Mouse (Mus musculus) liver, embryonic 12.5 days (tissue): Measurements from ENCODE around the gene Lrpap1. TPM values are rescaled to one million over a fixed set of nuclear protein-coding genes. Genes with fewer than 3 reads are reported as not detected.

ENCODE experiments used
- ATAC-seq: fragments of 200-750 bp; cut with Nextera tagmentation; 2 replicates; pipeline ENCODE4 v1.8.0; 2017; ENCODE audit warnings: moderate number of reproducible peaks, mild to moderate bottlenecking, moderate library complexity
- H3K27ac ChIP-seq: fragments of 300-500 bp; sonication (generic); 2 replicates; pipeline ENCODE4 v1.5.1; 2016; ENCODE audit warnings: mild to moderate bottlenecking
- H3K27me3 ChIP-seq: fragments of 300-500 bp; sonication (generic); replicated peaks from 2 replicates; pipeline ENCODE4 v1.6.1; 2016; ENCODE audit warnings: mild to moderate bottlenecking, moderate library complexity
- H3K36me3 ChIP-seq: fragments of 300-500 bp; sonication (generic); 2 replicates; pipeline ENCODE4 v1.6.1; 2016; ENCODE audit warnings: mild to moderate bottlenecking, moderate library complexity
- H3K4me1 ChIP-seq: fragments of 300-500 bp; sonication (generic); 2 replicates; pipeline ENCODE4 v1.6.1; 2016
- H3K4me2 ChIP-seq: fragments of 300-500 bp; sonication (generic); 2 replicates; pipeline ENCODE4 v1.6.1; 2016; ENCODE audit warnings: mild to moderate bottlenecking, moderate library complexity
- H3K4me3 ChIP-seq: fragments of 300-500 bp; sonication (generic); 2 replicates; pipeline ENCODE4 v1.5.1; 2016; ENCODE audit warnings: mild to moderate bottlenecking, moderate library complexity
- H3K9ac ChIP-seq: fragments of 300-500 bp; sonication (generic); 2 replicates; pipeline ENCODE4 v1.6.1; 2016; ENCODE audit warnings: mild to moderate bottlenecking, moderate library complexity
- H3K9me3 ChIP-seq: fragments of 300-500 bp; sonication (generic); replicated peaks from 2 replicates; pipeline ENCODE4 v1.6.1; 2016; ENCODE audit warnings: mild to moderate bottlenecking, moderate library complexity
- WGBS: fragments of 180-500 bp; shearing (Covaris S2); methylation state at CpG from one replicate; pipeline ENCODE4 v1.1.7; 2016; ENCODE audit not compliant: insufficient replicate concordance; 5-methylcytosine and 5-hydroxymethylcytosine counted together
- polyA plus RNA-seq: library from polyadenylated mRNA; unstranded; fragments of >200 nt; fragmentation: Nextera tagmentation; extraction: Ambion mirVana; gene quantifications from 2 replicates; pipeline ENCODE4 v1.2.1, GENCODE M21; 2016

Lrpap1 gene
- polyA plus RNA-seq, result 77.1 and 78.4 TPM in 2 replicates

DNA sequence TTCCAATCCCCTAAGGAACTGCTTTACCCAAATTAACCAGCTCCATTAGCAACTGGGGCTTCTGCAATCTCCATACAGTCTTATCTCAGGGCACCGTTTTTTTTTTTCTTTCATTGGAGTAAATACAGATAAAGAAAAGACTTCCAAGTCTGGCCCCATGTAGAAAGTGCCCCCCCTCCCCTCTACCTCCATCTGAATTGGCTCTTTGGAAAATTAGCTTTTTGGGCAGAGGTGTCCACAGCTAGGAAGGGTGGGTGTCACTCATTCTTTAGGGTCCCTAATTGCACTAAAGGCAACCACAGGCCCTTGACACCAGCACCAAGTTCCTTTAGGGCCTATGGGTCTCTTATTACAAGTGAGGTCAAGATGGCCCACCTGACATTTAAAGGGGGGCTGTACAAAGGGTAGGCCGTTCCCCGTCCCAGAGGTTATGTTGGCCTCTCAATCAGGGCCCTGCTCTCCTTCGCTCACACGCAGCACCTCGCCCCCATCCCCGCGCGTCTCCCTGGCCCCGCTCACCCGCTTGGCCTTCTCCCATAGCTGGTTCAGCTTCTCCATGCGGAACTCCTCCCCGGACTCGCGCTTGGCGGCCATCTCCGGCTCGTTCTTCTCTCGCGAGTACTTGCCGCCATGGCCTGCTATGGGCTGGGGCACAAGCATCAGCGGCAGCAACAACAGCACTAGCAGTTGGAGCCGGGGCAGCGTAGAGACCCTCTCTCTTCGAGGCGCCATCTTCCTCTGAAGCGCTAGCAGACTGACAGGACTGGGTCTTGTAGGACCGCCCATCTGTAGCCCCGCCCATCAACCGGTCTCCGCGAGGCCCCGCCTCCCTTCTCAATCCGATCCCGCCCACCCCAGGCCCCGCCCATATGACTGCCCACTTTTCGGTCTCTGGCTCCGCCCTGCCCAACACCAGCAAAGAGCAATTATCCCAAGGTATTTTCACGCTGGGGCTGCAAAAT lies at the start of gene Lrpap1:
Lrpap1 (minus strand) TSS at position 807 of the 962 bp plus-strand sequence.
- WGBS, result 1% methylated on average over 37 of the region's 39 CpGs
- peak within 1 kb of the TSS; percentile 82 for H3K4me2 ChIP-seq
- H3K9ac ChIP-seq, result peak within 1 kb of the TSS; percentile 85
- peak; percentile 87 for ATAC-seq
- peaks cover 11% of the 10 kb centered on the region for H3K27me3 ChIP-seq
- peak within 1 kb of the TSS; percentile 83 for H3K4me3 ChIP-seq
- peak within 1 kb of the TSS; percentile 72 for H3K27ac ChIP-seq
- peaks cover 27% of the 10 kb centered on the region for H3K36me3 ChIP-seq
- H3K4me1 ChIP-seq, result peaks cover 36% of the 10 kb centered on the region
- H3K9me3 ChIP-seq, result no peaks in the 10 kb centered on the region

DNA sequence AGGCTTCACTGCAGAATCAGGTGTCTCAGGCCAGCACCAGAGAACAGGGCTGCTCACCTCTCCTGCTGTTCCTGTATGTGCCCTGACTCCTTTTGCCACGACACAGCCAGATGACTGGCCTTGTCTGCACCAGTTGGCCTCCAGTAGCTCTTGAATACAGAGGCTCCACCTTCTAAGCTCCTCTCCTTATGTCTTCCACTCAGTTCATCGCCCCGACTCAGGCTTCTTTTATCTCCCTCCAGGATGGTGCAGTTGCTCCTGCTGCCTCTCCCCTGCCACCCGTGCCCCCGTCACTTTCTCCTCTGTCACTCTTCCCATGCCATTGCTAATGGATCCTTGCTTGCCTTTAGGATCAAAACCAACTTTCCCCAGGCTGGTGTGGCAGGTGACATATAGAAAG lies 44.4 kb upstream of the Lrpap1 start:
- H3K36me3 ChIP-seq, result no peaks in the 10 kb centered on the region
- peaks cover 64% of the 10 kb centered on the region for H3K4me1 ChIP-seq
- no peak overlapping the region for H3K9ac ChIP-seq
- H3K4me3 ChIP-seq, result no peak overlapping the region
- H3K27me3 ChIP-seq, result peaks cover 1% of the 10 kb centered on the region; the same call in 1 of the 2 replicates
- H3K27ac ChIP-seq, result no peak overlapping the region
- peak overlapping the region; percentile 6; the same call in 1 of the 2 replicates for H3K4me2 ChIP-seq
- peaks cover 5% of the 10 kb centered on the region; the same call in 1 of the 2 replicates for H3K9me3 ChIP-seq
- 50% methylated on average over 5 of the region's 5 CpGs for WGBS
- ATAC-seq, result peak; percentile 54; the same call in 1 of the 2 replicates

DNA sequence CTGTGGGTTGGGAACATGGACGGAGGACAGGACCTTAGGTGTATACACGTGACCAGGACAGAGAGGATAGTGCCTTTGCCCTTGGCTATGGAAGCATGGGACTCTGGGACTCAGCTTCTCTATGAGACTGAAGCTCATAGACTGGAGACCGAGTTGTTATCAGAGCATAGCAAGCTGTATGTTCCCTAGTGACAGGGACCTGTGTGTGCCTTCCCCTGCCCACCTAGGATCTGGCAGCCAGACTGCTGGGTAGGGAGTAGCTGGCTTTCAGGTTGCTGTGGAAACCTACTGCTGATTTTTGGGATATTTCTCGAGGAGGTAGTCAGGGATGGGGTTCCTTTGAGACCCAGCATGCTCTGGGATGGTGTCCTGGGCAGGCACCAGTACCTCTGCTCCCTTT lies 44.0 kb upstream of the Lrpap1 start:
- Histone ChIP-seq H3K9me3 (peaks cover 5% of the 10 kb centered on the region; the same call in 1 of the 2 replicates), H3K9ac (no peak overlapping the region), H3K36me3 (no peaks in the 10 kb centered on the region), H3K4me1 (peaks cover 66% of the 10 kb centered on the region), H3K4me3 (no peak overlapping the region), H3K27me3 (no peaks in the 10 kb centered on the region; the same call in 1 of the 2 replicates), H3K4me2 (0 out of 2 replicates have a peak overlapping the region, but pooled peaks have one; percentile 6), H3K27ac (no peak overlapping the region)
- WGBS, result 41% methylated on average over 4 of the region's 4 CpGs
- ATAC-seq, result peak; percentile 66; the same call in 1 of the 2 replicates

DNA sequence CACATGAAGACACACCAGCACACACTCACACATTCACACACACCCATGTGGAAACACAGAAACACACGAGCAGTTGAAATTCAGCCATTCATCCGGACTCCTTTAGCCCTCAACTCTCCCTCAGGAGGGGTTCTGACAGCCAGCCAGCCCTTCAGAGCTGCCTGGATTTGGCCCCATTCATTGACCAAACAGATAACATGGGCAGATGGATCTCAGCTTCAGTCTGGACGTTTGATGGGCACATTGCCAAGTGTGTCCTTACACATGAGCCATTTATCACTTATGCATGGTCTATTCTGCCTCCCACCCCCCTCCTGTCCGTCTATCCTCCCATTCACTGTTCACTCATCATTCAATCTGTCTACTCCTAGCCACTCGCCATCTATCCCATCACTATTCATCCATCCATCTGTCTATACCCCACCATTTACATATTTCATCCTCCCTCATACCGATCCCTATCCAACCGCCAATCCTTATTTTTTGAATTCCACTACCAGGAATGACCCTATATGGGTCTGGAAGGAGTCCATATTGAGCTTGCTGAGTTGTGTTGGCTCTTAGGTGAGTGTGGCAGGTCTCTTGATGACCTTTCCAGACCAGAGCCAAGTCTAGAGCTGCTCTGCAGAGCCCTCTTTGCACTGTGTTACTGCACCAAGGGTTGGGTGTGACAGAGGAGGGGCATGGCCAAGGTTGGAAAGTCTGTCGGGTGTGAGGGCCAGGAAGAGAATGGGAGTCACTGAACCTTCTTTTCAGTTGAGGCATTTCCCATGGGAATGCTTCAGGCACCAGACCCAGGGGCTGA lies 42.6 kb upstream of the Lrpap1 start:
- Histone ChIP-seq H3K36me3 (no peaks in the 10 kb centered on the region), H3K27me3 (peaks cover 6% of the 10 kb centered on the region; the same call in 1 of the 2 replicates), H3K9me3 (peaks cover 5% of the 10 kb centered on the region; the same call in 1 of the 2 replicates), H3K4me2 (no peak overlapping the region), H3K4me3 (no peak overlapping the region), H3K4me1 (peaks cover 57% of the 10 kb centered on the region), H3K9ac (no peak overlapping the region), H3K27ac (no peak overlapping the region)
- no peak for ATAC-seq
- 57% methylated on average over 8 of the region's 8 CpGs for WGBS

DNA sequence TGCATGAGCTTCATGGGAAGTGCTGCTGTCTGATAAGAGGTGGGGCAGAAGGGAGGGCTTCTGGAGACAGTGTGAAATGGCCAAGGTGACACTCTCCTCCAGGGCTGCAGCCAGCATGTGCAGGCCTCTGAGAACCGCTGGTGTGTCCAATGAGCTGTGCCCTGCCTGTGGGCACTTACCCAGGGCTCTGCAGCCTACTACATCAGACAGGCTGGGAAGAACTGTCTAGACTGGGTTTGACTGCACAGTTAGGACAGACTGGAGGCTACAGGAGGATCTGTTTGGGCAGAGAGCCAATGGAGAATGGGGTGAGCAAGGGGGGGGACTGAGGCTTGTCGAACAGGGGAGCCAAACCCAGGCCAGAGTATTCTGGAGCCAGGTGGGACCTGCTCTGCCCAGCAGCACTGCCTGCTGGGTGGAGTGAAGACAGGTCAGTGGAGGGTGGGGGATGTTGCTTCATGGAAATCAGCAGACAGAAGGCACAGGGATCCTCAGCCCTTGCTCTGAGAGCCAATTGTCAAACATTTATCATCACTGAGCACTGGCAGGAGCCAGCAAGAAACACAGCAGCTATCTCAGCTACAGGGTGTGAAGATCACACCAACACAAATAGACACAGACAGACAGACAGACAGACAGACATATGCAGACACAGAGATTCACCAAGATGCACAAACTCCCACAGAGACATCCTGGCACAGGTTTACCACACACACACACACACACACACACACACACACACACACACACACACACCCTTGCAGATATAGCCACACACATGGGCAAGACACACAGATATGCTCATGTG lies 41.8 kb upstream of the Lrpap1 start:
- 23% methylated on average over 2 of the region's 2 CpGs for WGBS
- peak; percentile 48 for ATAC-seq
- Histone ChIP-seq H3K4me3 (no peak overlapping the region), H3K27me3 (peaks cover 9% of the 10 kb centered on the region; the same call in 1 of the 2 replicates), H3K27ac (peak overlapping the region; percentile 49; the same call in 1 of the 2 replicates), H3K4me2 (no peak overlapping the region; the same call in 1 of the 2 replicates), H3K9me3 (peaks cover 5% of the 10 kb centered on the region; the same call in 1 of the 2 replicates), H3K36me3 (no peaks in the 10 kb centered on the region), H3K4me1 (peaks cover 49% of the 10 kb centered on the region), H3K9ac (peak overlapping the region; percentile 15; the same call in 1 of the 2 replicates)

DNA sequence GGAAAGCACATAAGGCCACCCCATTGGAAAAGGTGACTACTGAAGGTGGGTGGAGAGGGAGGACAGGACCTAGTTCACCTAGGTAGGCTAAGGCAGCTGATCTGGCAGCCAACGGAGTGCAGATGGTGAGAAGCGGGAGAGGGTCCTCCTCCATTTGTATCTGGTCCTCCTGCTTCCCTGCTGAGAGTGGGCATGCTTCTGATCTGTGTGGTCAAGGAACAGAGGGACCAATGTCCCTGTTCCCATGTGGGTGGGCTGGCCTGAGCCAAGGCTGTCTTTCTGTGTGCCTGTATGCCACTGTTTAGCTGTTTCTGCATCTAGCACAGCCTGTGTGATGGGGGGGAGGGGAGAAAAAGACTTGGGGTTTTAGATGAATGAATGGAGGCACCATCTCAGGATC lies 41.2 kb upstream of the Lrpap1 start:
- peaks cover 43% of the 10 kb centered on the region for H3K4me1 ChIP-seq

DNA sequence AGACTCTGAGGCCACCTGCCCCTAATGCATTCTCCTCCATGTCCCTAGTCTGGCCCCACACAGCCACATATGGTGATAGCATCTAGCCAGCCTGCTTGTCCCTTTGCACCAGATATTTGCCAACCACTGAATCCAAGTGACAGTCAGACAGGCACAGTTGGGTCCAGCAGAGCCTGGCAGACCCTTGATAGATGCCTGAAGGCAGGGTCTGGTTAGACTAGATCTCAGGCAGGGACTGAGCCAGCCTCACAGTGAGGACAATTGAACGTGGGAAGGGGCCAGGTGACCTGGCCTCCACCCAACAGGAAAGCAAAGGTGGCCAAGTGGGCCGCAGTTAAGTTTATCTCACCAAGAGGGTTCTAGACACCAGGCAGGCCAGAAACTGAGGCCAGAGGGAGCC lies 39.1 kb upstream of the Lrpap1 start:
- 52% methylated on average over 2 of the region's 2 CpGs for WGBS
- peaks cover 36% of the 10 kb centered on the region for H3K4me1 ChIP-seq
- no peak for ATAC-seq

More for the DNA sequence above, 41.2 kb upstream of the Lrpap1 start:
- Histone ChIP-seq H3K4me2 (no peak overlapping the region), H3K4me3 (no peak overlapping the region), H3K27ac (no peak overlapping the region), H3K36me3 (no peaks in the 10 kb centered on the region), H3K9ac (no peak overlapping the region), H3K9me3 (peaks cover 5% of the 10 kb centered on the region; the same call in 1 of the 2 replicates), H3K27me3 (peaks cover 15% of the 10 kb centered on the region; the same call in 1 of the 2 replicates)
- ATAC-seq, result no peak; the same call in 1 of the 2 replicates
- WGBS, result 67% methylated on average over 2 of the region's 2 CpGs

DNA sequence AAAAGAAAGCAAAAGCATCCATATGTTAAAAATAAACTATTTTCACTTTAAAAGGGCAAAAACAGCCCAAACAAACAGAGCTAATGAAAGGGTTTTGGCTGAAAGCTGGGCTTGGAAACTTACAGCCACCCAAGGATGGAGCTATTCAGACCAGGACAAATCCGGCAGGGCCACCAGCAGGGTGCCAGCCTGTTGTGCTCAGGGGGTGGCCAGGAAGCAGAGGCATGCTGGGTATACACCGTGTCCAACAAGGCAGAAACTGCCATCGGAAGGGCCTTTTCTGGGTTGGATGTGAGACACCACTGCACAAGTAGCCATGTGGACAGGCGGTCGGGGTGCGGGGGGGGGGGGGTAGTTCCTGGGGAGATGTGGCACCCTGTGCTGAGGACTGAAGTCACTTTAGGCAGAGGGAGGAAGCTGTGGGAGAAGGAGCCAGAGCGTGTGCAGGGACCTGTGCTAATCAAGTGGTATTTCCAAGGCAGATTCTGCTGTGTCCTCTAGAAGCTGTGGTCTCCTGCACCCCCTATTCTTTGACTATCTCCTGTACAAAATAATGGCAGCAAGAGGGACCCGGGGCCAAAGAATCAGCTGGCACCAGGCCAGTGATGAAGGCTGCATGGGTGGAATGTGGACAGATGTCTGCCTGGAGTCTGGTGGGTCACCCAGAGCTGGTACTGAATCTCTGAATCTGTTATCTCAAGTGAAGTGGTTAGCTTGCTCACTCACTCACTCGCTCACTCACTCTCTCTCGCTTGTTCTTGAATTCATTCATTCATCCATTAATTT lies 38.1 kb upstream of the Lrpap1 start:
- no peak overlapping the region for H3K9ac ChIP-seq

More for the DNA sequence above, 39.1 kb upstream of the Lrpap1 start:
- H3K36me3 ChIP-seq, result no peaks in the 10 kb centered on the region
- no peak overlapping the region for H3K4me2 ChIP-seq
- H3K27ac ChIP-seq, result no peak overlapping the region
- peaks cover 35% of the 10 kb centered on the region; the same call in 1 of the 2 replicates for H3K27me3 ChIP-seq
- no peaks in the 10 kb centered on the region for H3K9me3 ChIP-seq
- no peak overlapping the region for H3K4me3 ChIP-seq
- no peak overlapping the region for H3K9ac ChIP-seq

DNA sequence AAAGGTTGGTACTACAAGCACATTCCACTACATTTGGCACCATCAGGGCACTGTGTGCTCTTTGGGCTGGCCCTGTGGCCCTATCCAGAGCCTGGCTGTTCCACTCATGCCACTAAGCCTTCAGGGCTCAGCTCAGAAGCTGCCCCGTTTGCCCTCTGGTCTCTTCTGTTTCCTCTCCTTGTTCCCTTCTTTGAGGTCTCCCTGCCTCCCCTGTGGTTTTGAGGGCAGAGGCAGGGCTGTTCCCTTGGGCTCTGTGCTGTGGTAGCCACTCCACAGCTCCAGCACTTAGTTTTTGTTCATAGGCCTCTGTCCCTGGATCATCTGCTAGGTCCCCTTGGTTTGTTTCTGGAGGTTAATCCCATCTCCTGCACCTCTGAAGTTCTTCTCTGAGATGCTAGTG lies 37.3 kb upstream of the Lrpap1 start:
- no peaks in the 10 kb centered on the region for H3K9me3 ChIP-seq
- no peak overlapping the region for H3K9ac ChIP-seq
- no peaks in the 10 kb centered on the region for H3K36me3 ChIP-seq
- no peak overlapping the region for H3K27ac ChIP-seq
- peaks cover 27% of the 10 kb centered on the region for H3K4me1 ChIP-seq
- H3K27me3 ChIP-seq, result peaks cover 37% of the 10 kb centered on the region; the same call in 1 of the 2 replicates
- 18% methylated on average over 1 of the region's 1 CpGs for WGBS
- H3K4me2 ChIP-seq, result no peak overlapping the region
- no peak overlapping the region for H3K4me3 ChIP-seq
- no peak for ATAC-seq

More for the DNA sequence above, 38.1 kb upstream of the Lrpap1 start:
- ATAC-seq, result no peak
- peaks cover 28% of the 10 kb centered on the region for H3K4me1 ChIP-seq
- H3K36me3 ChIP-seq, result no peaks in the 10 kb centered on the region
- no peaks in the 10 kb centered on the region for H3K9me3 ChIP-seq
- 58% methylated on average over 10 of the region's 10 CpGs for WGBS
- no peak overlapping the region for H3K4me3 ChIP-seq
- H3K27ac ChIP-seq, result no peak overlapping the region
- H3K4me2 ChIP-seq, result no peak overlapping the region
- H3K27me3 ChIP-seq, result peaks cover 37% of the 10 kb centered on the region; the same call in 1 of the 2 replicates

DNA sequence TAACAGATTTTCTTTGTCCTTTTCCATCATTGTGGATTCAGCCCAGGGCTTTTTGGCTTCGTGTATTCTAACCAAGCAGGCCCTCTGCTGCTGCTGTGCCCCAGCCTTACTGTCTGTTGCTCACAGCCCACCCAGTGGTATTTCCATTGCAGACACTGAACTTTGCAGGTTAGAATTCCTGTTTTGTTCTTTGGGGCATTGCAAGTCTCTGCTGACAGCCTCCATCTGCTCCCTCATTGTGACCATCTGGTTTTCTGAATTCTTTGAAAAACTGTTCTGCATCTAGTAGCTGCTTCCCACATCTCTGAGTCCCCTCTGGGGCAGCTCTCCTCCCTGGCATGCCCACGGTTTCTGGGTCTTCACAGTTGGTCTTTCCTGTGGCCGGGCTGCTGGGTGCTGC lies 35.8 kb upstream of the Lrpap1 start:
- no peak overlapping the region for H3K9ac ChIP-seq
- no peak overlapping the region for H3K4me3 ChIP-seq

More for the DNA sequence above, 35.8 kb upstream of the Lrpap1 start:
- Histone ChIP-seq H3K4me1 (peaks cover 12% of the 10 kb centered on the region), H3K27me3 (peaks cover 37% of the 10 kb centered on the region; the same call in 1 of the 2 replicates), H3K27ac (no peak overlapping the region), H3K36me3 (no peaks in the 10 kb centered on the region), H3K9me3 (no peaks in the 10 kb centered on the region), H3K4me2 (no peak overlapping the region)
- 38% methylated on average over 3 of the region's 3 CpGs for WGBS
- ATAC-seq, result no peak
